Comparison of ENCODE assay signal across 24 mouse cellular contexts in the genomic region with DNA sequence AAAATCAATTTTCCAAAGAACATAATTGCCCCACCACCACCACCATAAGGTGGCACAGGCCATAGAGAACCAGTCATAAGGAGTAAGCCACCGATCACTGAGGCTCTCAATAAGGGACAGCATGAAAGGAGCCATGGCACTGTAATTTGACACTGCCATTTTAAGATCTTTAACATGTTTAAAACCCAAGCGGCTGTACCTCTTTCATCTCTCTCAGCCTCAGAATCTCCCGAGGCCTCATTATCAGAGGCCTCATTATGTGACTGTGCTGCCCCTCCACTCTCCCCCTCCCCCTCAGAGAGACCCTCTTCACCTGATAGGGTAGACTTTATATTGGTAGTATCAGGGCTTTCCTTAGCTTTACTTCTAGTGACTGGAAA. TPM values are rescaled to one million over a fixed set of nuclear protein-coding genes. Genes with fewer than 3 reads are reported as not detected.
DNase-seq lines count a peak whose midpoint lies in the region; ATAC-seq lines count a peak whose summit lies in the region.
"Had no signal": no experiment of that assay in that cellular context is flagged by ENCODE, and none has a peak within 500 bp of the region (broad histone marks: within the 10 kb centered on the region; RNA-seq: fewer than 3 reads in every experiment).

No protein-coding gene starts in this region.

- H3K9ac ChIP-seq in midbrain, embryonic 13.5 days (replicated peaks): no peak overlapping the region
- no peak overlapping the region for H3K9ac ChIP-seq in embryonic facial prominence, embryonic 11.5 days (replicated peaks; ENCODE audit: low read length)
- H3K9ac ChIP-seq in forebrain, embryonic 13.5 days: no peak overlapping the region
- H3K9ac ChIP-seq in midbrain, embryonic 14.5 days (replicated peaks; ENCODE audit: low read length): no peak overlapping the region
- no peak overlapping the region for H3K9ac ChIP-seq in liver, embryonic 12.5 days
- H3K9ac ChIP-seq: lung, embryonic 14.5 days had no signal

- H3K36me3 ChIP-seq in midbrain, embryonic 13.5 days: no peaks in the 10 kb centered on the region
- H3K36me3 ChIP-seq in midbrain, embryonic 10.5 days: no peaks in the 10 kb centered on the region
- no peaks in the 10 kb centered on the region for H3K36me3 ChIP-seq in embryonic facial prominence, embryonic 11.5 days (replicated peaks; ENCODE audit: control insufficient read depth, insufficient read depth, low read depth, low read length)
- no peaks in the 10 kb centered on the region for H3K36me3 ChIP-seq in forebrain, embryonic 13.5 days (ENCODE audit: poor library complexity, severe bottlenecking)
- no peaks in the 10 kb centered on the region for H3K36me3 ChIP-seq in midbrain, embryonic 14.5 days (ENCODE audit: control insufficient read depth, insufficient read depth, low read length)
- H3K36me3 ChIP-seq in liver, embryonic 12.5 days: no peaks in the 10 kb centered on the region
- H3K36me3 ChIP-seq: hindbrain, embryonic 10.5 days had no signal

- no peaks in the 10 kb centered on the region for H3K9me3 ChIP-seq in midbrain, embryonic 13.5 days
- no peaks in the 10 kb centered on the region for H3K9me3 ChIP-seq in midbrain, embryonic 10.5 days (replicated peaks)
- no peaks in the 10 kb centered on the region for H3K9me3 ChIP-seq in embryonic facial prominence, embryonic 11.5 days (replicated peaks; ENCODE audit: control insufficient read depth, low read length)
- peaks cover 4% of the 10 kb centered on the region; the same call in 1 of the 2 replicates for H3K9me3 ChIP-seq in forebrain, embryonic 13.5 days (replicated peaks)
- 0 out of 2 replicates have a peak, but pooled peaks cover 3% of the 10 kb centered on the region for H3K9me3 ChIP-seq in midbrain, embryonic 14.5 days (ENCODE audit: control insufficient read depth, low read length)
- H3K9me3 ChIP-seq in liver, embryonic 12.5 days (replicated peaks): no peaks in the 10 kb centered on the region
- H3K9me3 ChIP-seq: hindbrain, embryonic 10.5 days had no signal

- no peak for DNase-seq in midbrain, embryonic 10.5 days (ENCODE audit: low spot score)
- peak; percentile 14 for DNase-seq in embryonic facial prominence, embryonic 11.5 days (ENCODE audit: low spot score)
- DNase-seq in midbrain, embryonic 14.5 days: peak; percentile 63
- no peak for DNase-seq in gastrocnemius, adult 8-10 months (ENCODE audit: low spot score in 2 of 2)
- DNase-seq in spleen, postnatal 10 days (ENCODE audit: low spot score in 2 of 2): no peak
- DNase-seq: adrenal gland, adult 8-10 months; cerebellum, adult 11 months; gastrocnemius, postnatal 25 days; kidney, adult 9 months; kidney, postnatal 25 days; liver; lung, postnatal 4 days had no signal

- H3K27me3 ChIP-seq in midbrain, embryonic 13.5 days: no peaks in the 10 kb centered on the region
- no peaks in the 10 kb centered on the region for H3K27me3 ChIP-seq in midbrain, embryonic 10.5 days (ENCODE audit: low read depth, poor library complexity, severe bottlenecking)
- H3K27me3 ChIP-seq in embryonic facial prominence, embryonic 11.5 days (ENCODE audit: control insufficient read depth, insufficient read depth, low read length): no peaks in the 10 kb centered on the region
- H3K27me3 ChIP-seq in forebrain, embryonic 13.5 days: no peaks in the 10 kb centered on the region
- no peaks in the 10 kb centered on the region for H3K27me3 ChIP-seq in midbrain, embryonic 14.5 days (ENCODE audit: control insufficient read depth, insufficient read depth, low read length)
- H3K27me3 ChIP-seq in liver, embryonic 12.5 days (replicated peaks): no peaks in the 10 kb centered on the region

- H3K4me1 ChIP-seq in midbrain, embryonic 13.5 days (replicated peaks): peaks cover 7% of the 10 kb centered on the region; the same call in 1 of the 2 replicates
- no peaks in the 10 kb centered on the region for H3K4me1 ChIP-seq in midbrain, embryonic 10.5 days
- H3K4me1 ChIP-seq in embryonic facial prominence, embryonic 11.5 days (ENCODE audit: control insufficient read depth, insufficient read depth, low read length): no peaks in the 10 kb centered on the region
- peaks cover 16% of the 10 kb centered on the region; the same call in 1 of the 2 replicates for H3K4me1 ChIP-seq in forebrain, embryonic 13.5 days
- H3K4me1 ChIP-seq in midbrain, embryonic 14.5 days (ENCODE audit: control insufficient read depth, insufficient read depth, low read length): 0 out of 2 replicates have a peak, but pooled peaks cover 3% of the 10 kb centered on the region
- H3K4me1 ChIP-seq in liver, embryonic 12.5 days: no peaks in the 10 kb centered on the region
- H3K4me1 ChIP-seq: hindbrain, embryonic 10.5 days had no signal

- 14% methylated on average over 3 of the region's 3 CpGs for WGBS in midbrain, embryonic 13.5 days
- 38% methylated on average over 3 of the region's 3 CpGs for WGBS in midbrain, embryonic 10.5 days
- 16% methylated on average over 3 of the region's 3 CpGs for WGBS in embryonic facial prominence, embryonic 11.5 days
- 3% methylated on average over 3 of the region's 3 CpGs for WGBS in forebrain, embryonic 13.5 days
- WGBS in midbrain, embryonic 14.5 days: 16% methylated on average over 3 of the region's 3 CpGs
- WGBS in liver, embryonic 12.5 days (ENCODE audit: insufficient replicate concordance): 37% methylated on average over 3 of the region's 3 CpGs

- no peak overlapping the region for H3K27ac ChIP-seq in midbrain, embryonic 13.5 days
- no peak overlapping the region for H3K27ac ChIP-seq in midbrain, embryonic 10.5 days (replicated peaks)
- no peak overlapping the region for H3K27ac ChIP-seq in embryonic facial prominence, embryonic 11.5 days (replicated peaks; ENCODE audit: low read depth, low read length)
- H3K27ac ChIP-seq in forebrain, embryonic 13.5 days: no peak overlapping the region
- no peak overlapping the region for H3K27ac ChIP-seq in midbrain, embryonic 14.5 days (replicated peaks; ENCODE audit: low read depth, low read length)
- H3K27ac ChIP-seq in liver, embryonic 12.5 days: no peak overlapping the region
- H3K27ac ChIP-seq: hindbrain, embryonic 10.5 days; stomach, postnatal 0 days had no signal

- H3K4me3 ChIP-seq in midbrain, embryonic 13.5 days (replicated peaks): no peak overlapping the region
- no peak overlapping the region for H3K4me3 ChIP-seq in midbrain, embryonic 10.5 days
- no peak overlapping the region for H3K4me3 ChIP-seq in embryonic facial prominence, embryonic 11.5 days (ENCODE audit: low read depth, low read length)
- no peak overlapping the region for H3K4me3 ChIP-seq in forebrain, embryonic 13.5 days
- H3K4me3 ChIP-seq in midbrain, embryonic 14.5 days (replicated peaks; ENCODE audit: low read depth, low read length): no peak overlapping the region
- no peak overlapping the region for H3K4me3 ChIP-seq in liver, embryonic 12.5 days
- H3K4me3 ChIP-seq: hindbrain, embryonic 10.5 days had no signal

- H3K4me2 ChIP-seq in midbrain, embryonic 13.5 days (replicated peaks): no peak overlapping the region
- H3K4me2 ChIP-seq in embryonic facial prominence, embryonic 11.5 days (ENCODE audit: low read depth, low read length): no peak overlapping the region
- H3K4me2 ChIP-seq in forebrain, embryonic 13.5 days: peak overlapping the region; percentile 29
- no peak overlapping the region for H3K4me2 ChIP-seq in midbrain, embryonic 14.5 days (ENCODE audit: low read length)
- no peak overlapping the region for H3K4me2 ChIP-seq in liver, embryonic 12.5 days
- H3K4me2 ChIP-seq: lung, embryonic 14.5 days had no signal

- peak; percentile 81 for ATAC-seq in midbrain, embryonic 13.5 days
- ATAC-seq in embryonic facial prominence, embryonic 11.5 days (replicated peaks; ENCODE audit: insufficient number of reproducible peaks, low FRiP score, low TSS enrichment, low read depth): 0 out of 2 replicates have a peak, but pooled peaks have one; percentile 48
- ATAC-seq in forebrain, embryonic 13.5 days: peak; percentile 79
- ATAC-seq in midbrain, embryonic 14.5 days (ENCODE audit: low FRiP score, low TSS enrichment): peak; percentile 40; the same call in 1 of the 2 replicates
- ATAC-seq in liver, embryonic 12.5 days: no peak

RNA-seq across cellular contexts. Expression of gene Serpina3i, which starts 16.1 kb away (rescaled TPM):
- polyA plus RNA-seq in midbrain, embryonic 13.5 days (2015; fragmentation: Nextera tagmentation; extraction: Ambion mirVana): not detected in 2 replicates
- polyA plus RNA-seq in midbrain, embryonic 10.5 days (2016; fragmentation: Nextera tagmentation; extraction: Ambion mirVana): not detected in 2 replicates
- not detected in 2 replicates for polyA plus RNA-seq in embryonic facial prominence, embryonic 11.5 days (2014; fragmentation: Nextera tagmentation; extraction: Ambion mirVana)
- polyA plus RNA-seq in forebrain, embryonic 13.5 days (2015; fragmentation: Nextera tagmentation; extraction: Ambion mirVana): not detected in 2 replicates
- not detected in 2 replicates for polyA plus RNA-seq in midbrain, embryonic 14.5 days (2014; fragmentation: Nextera tagmentation; extraction: Ambion mirVana)
- polyA plus RNA-seq in liver, embryonic 12.5 days (2016; fragmentation: Nextera tagmentation; extraction: Ambion mirVana): 0.10 and 0.15 TPM in 2 replicates
- under 1 TPM in 1 of 4 experiments, not detected in 3; 0.43 TPM for total RNA-seq in gastrocnemius, adult 8-10 months (2022)
- total RNA-seq: gastrocnemius, postnatal 25 days had no signal
- polyA plus RNA-seq: hindbrain, embryonic 10.5 days; intestine, embryonic 14.5 days; lung, embryonic 14.5 days had no signal

RNA-seq across cellular contexts. Expression of gene Serpina3j, which starts 35.3 kb away (rescaled TPM):
- polyA plus RNA-seq in midbrain, embryonic 13.5 days (2015; fragmentation: Nextera tagmentation; extraction: Ambion mirVana): not detected in 2 replicates
- polyA plus RNA-seq in midbrain, embryonic 10.5 days (2016; fragmentation: Nextera tagmentation; extraction: Ambion mirVana): not detected in 2 replicates
- polyA plus RNA-seq in embryonic facial prominence, embryonic 11.5 days (2014; fragmentation: Nextera tagmentation; extraction: Ambion mirVana): not detected in 2 replicates
- not detected in 2 replicates for polyA plus RNA-seq in forebrain, embryonic 13.5 days (2015; fragmentation: Nextera tagmentation; extraction: Ambion mirVana)
- polyA plus RNA-seq in midbrain, embryonic 14.5 days (2014; fragmentation: Nextera tagmentation; extraction: Ambion mirVana): not detected in 2 replicates
- not detected in 2 replicates for polyA plus RNA-seq in liver, embryonic 12.5 days (2016; fragmentation: Nextera tagmentation; extraction: Ambion mirVana)
- not detected for total RNA-seq in gastrocnemius, adult 8-10 months (2022)
- total RNA-seq: gastrocnemius, postnatal 25 days; layer of hippocampus, postnatal 14 days; left cerebral cortex, postnatal 10 days; neutrophil, adult 5-6 weeks had no signal
- polyA plus RNA-seq: heart, postnatal 0 days; hindbrain, embryonic 10.5 days; intestine, embryonic 14.5 days; lung, embryonic 14.5 days had no signal

RNA-seq across cellular contexts. Expression of gene Serpina3g, which starts 43.0 kb away (rescaled TPM):
- polyA plus RNA-seq in midbrain, embryonic 13.5 days (2015; fragmentation: Nextera tagmentation; extraction: Ambion mirVana): 0.26 and 0.36 TPM in 2 replicates
- polyA plus RNA-seq in midbrain, embryonic 10.5 days (2016; fragmentation: Nextera tagmentation; extraction: Ambion mirVana): 0.25 TPM in 1 of 2 replicates, not detected in the other
- polyA plus RNA-seq in embryonic facial prominence, embryonic 11.5 days (2014; fragmentation: Nextera tagmentation; extraction: Ambion mirVana): 0.35 and 0.43 TPM in 2 replicates
- 0.09 and 0.23 TPM in 2 replicates for polyA plus RNA-seq in forebrain, embryonic 13.5 days (2015; fragmentation: Nextera tagmentation; extraction: Ambion mirVana)
- 0.45 and 1.5 TPM in 2 replicates for polyA plus RNA-seq in midbrain, embryonic 14.5 days (2014; fragmentation: Nextera tagmentation; extraction: Ambion mirVana)
- 1.3 and 1.9 TPM in 2 replicates for polyA plus RNA-seq in liver, embryonic 12.5 days (2016; fragmentation: Nextera tagmentation; extraction: Ambion mirVana)
- not detected for total RNA-seq in gastrocnemius, adult 8-10 months (2022)
- total RNA-seq: gastrocnemius, postnatal 25 days had no signal
- polyA plus RNA-seq: hindbrain, embryonic 10.5 days had no signal

RNA-seq across cellular contexts. Expression of gene Serpina3k, which starts 59.2 kb away (rescaled TPM):
- not detected in 2 replicates for polyA plus RNA-seq in midbrain, embryonic 13.5 days (2015; fragmentation: Nextera tagmentation; extraction: Ambion mirVana)
- polyA plus RNA-seq in midbrain, embryonic 10.5 days (2016; fragmentation: Nextera tagmentation; extraction: Ambion mirVana): not detected in 2 replicates
- not detected in 2 replicates for polyA plus RNA-seq in embryonic facial prominence, embryonic 11.5 days (2014; fragmentation: Nextera tagmentation; extraction: Ambion mirVana)
- polyA plus RNA-seq in forebrain, embryonic 13.5 days (2015; fragmentation: Nextera tagmentation; extraction: Ambion mirVana): not detected in 2 replicates
- not detected in 2 replicates for polyA plus RNA-seq in midbrain, embryonic 14.5 days (2014; fragmentation: Nextera tagmentation; extraction: Ambion mirVana)
- not detected in 2 replicates for polyA plus RNA-seq in liver, embryonic 12.5 days (2016; fragmentation: Nextera tagmentation; extraction: Ambion mirVana)
- 1 to 10 TPM in 1 of 4 experiments, under 1 TPM in 2, not detected in 1; 0.12 to 4.9 (median 0.29) TPM for total RNA-seq in gastrocnemius, adult 8-10 months (2022)
- total RNA-seq: layer of hippocampus, postnatal 14 days; left cerebral cortex, postnatal 10 days; neutrophil, adult 5-6 weeks had no signal
- polyA plus RNA-seq: hindbrain, embryonic 10.5 days; intestine, embryonic 14.5 days; lung, embryonic 14.5 days; thymus, postnatal 0 days had no signal

RNA-seq across cellular contexts. Expression of gene Serpina3m, which starts 59.2 kb away (rescaled TPM):
- polyA plus RNA-seq in midbrain, embryonic 13.5 days (2015; fragmentation: Nextera tagmentation; extraction: Ambion mirVana): not detected in 2 replicates
- not detected in 2 replicates for polyA plus RNA-seq in midbrain, embryonic 10.5 days (2016; fragmentation: Nextera tagmentation; extraction: Ambion mirVana)
- polyA plus RNA-seq in embryonic facial prominence, embryonic 11.5 days (2014; fragmentation: Nextera tagmentation; extraction: Ambion mirVana): not detected in 2 replicates
- not detected in 2 replicates for polyA plus RNA-seq in forebrain, embryonic 13.5 days (2015; fragmentation: Nextera tagmentation; extraction: Ambion mirVana)
- polyA plus RNA-seq in midbrain, embryonic 14.5 days (2014; fragmentation: Nextera tagmentation; extraction: Ambion mirVana): not detected in 2 replicates
- 0.10 TPM in 1 of 2 replicates, not detected in the other for polyA plus RNA-seq in liver, embryonic 12.5 days (2016; fragmentation: Nextera tagmentation; extraction: Ambion mirVana)
- total RNA-seq in gastrocnemius, adult 8-10 months (2022): under 1 TPM in 2 of 4 experiments, not detected in 2; 0.43 to 0.56 TPM
- total RNA-seq: left cerebral cortex, postnatal 10 days; neutrophil, adult 5-6 weeks had no signal
- polyA plus RNA-seq: heart, postnatal 0 days; hindbrain, embryonic 10.5 days; intestine, embryonic 14.5 days; lung, embryonic 14.5 days had no signal

Comparison
In these comparisons a context has a peak if more than half of its experiments do, and no peak if none do; other contexts are left out.
1. DNase-seq: peak in embryonic facial prominence, embryonic 11.5 days (single experiment) and midbrain, embryonic 14.5 days (single experiment); none in midbrain, embryonic 10.5 days (single experiment), gastrocnemius, adult 8-10 months (0 of 2) and spleen, postnatal 10 days (0 of 2).